Mouse (Mus musculus) ES-CJ7 (cell line): Measurements from ENCODE around the gene Ctdsp2.

Experiments
- DNase-seq: peaks from one replicate; pipeline ENCODE4 v3.0.0; 2011; ENCODE audit warnings: low read depth, low spot score

The Ctdsp2 gene

GRCm38 (mm10) chr10:127041774-127042338 is 63.3 kb downstream of the Ctdsp2 start:
- DNase-seq = peak; percentile 92

- no peak for DNase-seq
Measured at GRCm38 (mm10) chr10:127042468-127043115, 64.1 kb downstream of the Ctdsp2 start.

GRCm38 (mm10) chr10:127043187-127043586 is 64.7 kb downstream of the Ctdsp2 start:
- DNase-seq = no peak

GRCm38 (mm10) chr10:127047954-127048353 is 69.4 kb downstream of the Ctdsp2 start, which contains the start of gene Cyp27b1:
Cyp27b1 (plus strand) TSS chr10:127048250.
- no peak for DNase-seq

GRCm38 (mm10) chr10:127048608-127049394 is 70.3 kb downstream of the Ctdsp2 start:
- DNase-seq = no peak
